Mouse (Mus musculus): ENCODE data around the gene Gaa.

GRCm38 (mm10) chr11:119239480-119239879 lies 28.2 kb upstream of the Gaa start:
- TF ChIP-seq POLR2A (IDR thresholded peaks at IDR 0.05; ENCODE audit: insufficient read length, low read depth) (no peak), USF1 (IDR thresholded peaks at IDR 0.05; ENCODE audit: low read depth) (no peak), TCF3 (IDR thresholded peaks at IDR 0.05; ENCODE audit: insufficient read length, low read depth) (no peak), TCF12 (IDR thresholded peaks at IDR 0.05; ENCODE audit: insufficient read depth, poor library complexity, severe bottlenecking) (no peak), MAX (IDR thresholded peaks at IDR 0.05; ENCODE audit: low read depth) (no peak), MYOG (IDR thresholded peaks at IDR 0.05; ENCODE audit: control insufficient read depth in 1 of 3, insufficient read depth in 1 of 3, insufficient read length in 2 of 3, low read depth in 2 of 3) (no peak), POLR2AphosphoS2 (IDR thresholded peaks at IDR 0.05; ENCODE audit: insufficient read length, low read depth) (no peak), MYOD1 (IDR thresholded peaks at IDR 0.05; ENCODE audit: control insufficient read depth in 1 of 3, insufficient read length in 2 of 3, low read depth in 2 of 3) (no peak), CEBPB (IDR thresholded peaks at IDR 0.05; ENCODE audit: insufficient read depth, poor library complexity, severe bottlenecking) (no peak), E2F4 (IDR thresholded peaks at IDR 0.05; ENCODE audit: insufficient read depth) (no peak)
